Mouse (Mus musculus) lung, embryonic 15.5 days (tissue): ENCODE measurements around the gene Maff. TPM values are rescaled to one million over a fixed set of nuclear protein-coding genes. Genes with fewer than 3 reads are reported as not detected.

Experiments used
- ATAC-seq: fragments of 200-750 bp; cut with Nextera tagmentation; 2 replicates; pipeline ENCODE4 v1.8.0; 2017; ENCODE audit warnings: moderate number of reproducible peaks, borderline replicate concordance; ENCODE audit not compliant: low FRiP score, low TSS enrichment; ENCODE audit errors: extremely low read depth
- H3K27ac ChIP-seq: fragments of 300-500 bp; sonication (generic); 2 replicates; pipeline ENCODE4 v1.5.1; 2015; ENCODE audit warnings: moderate library complexity, mild to moderate bottlenecking, inconsistent platforms
- H3K27me3 ChIP-seq: fragments of 300-500 bp; sonication (generic); 2 replicates; pipeline ENCODE4 v1.6.1; 2015; ENCODE audit warnings: inconsistent platforms
- H3K36me3 ChIP-seq: fragments of 300-500 bp; sonication (generic); 2 replicates; pipeline ENCODE4 v1.6.1; 2015; ENCODE audit warnings: inconsistent platforms
- H3K4me1 ChIP-seq: fragments of 300-500 bp; sonication (generic); 2 replicates; pipeline ENCODE4 v1.6.1; 2015; ENCODE audit warnings: inconsistent platforms
- H3K4me2 ChIP-seq: fragments of 300-500 bp; sonication (generic); 2 replicates; pipeline ENCODE4 v1.6.1; 2015; ENCODE audit warnings: inconsistent platforms, mild to moderate bottlenecking, moderate library complexity
- H3K4me3 ChIP-seq: fragments of 300-500 bp; sonication (generic); 2 replicates; pipeline ENCODE4 v1.5.1; 2015; ENCODE audit warnings: mild to moderate bottlenecking, inconsistent platforms
- H3K9ac ChIP-seq: fragments of 300-500 bp; sonication (generic); 2 replicates; pipeline ENCODE4 v1.6.1; 2015; ENCODE audit warnings: inconsistent platforms
- H3K9me3 ChIP-seq: fragments of 300-500 bp; sonication (generic); 2 replicates; pipeline ENCODE4 v1.6.1; 2016; ENCODE audit warnings: inconsistent platforms
- WGBS: fragments of 180-500 bp; shearing (Covaris S2); methylation state at CpG from one replicate; pipeline ENCODE4 v1.1.7; 2015; 5-methylcytosine and 5-hydroxymethylcytosine counted together
- polyA plus RNA-seq: library from polyadenylated mRNA; unstranded; fragments of >200 nt; fragmentation: Nextera tagmentation; extraction: Ambion mirVana; gene quantifications from 2 replicates; pipeline ENCODE4 v1.2.1, GENCODE M21; 2015

The Maff gene
- polyA plus RNA-seq, 1 experiment from 2014 or later: 4.8 TPM

- Histone ChIP-seq H3K9me3 (no peaks in the 10 kb centered on the region), H3K36me3 (no peaks in the 10 kb centered on the region), H3K4me1 (peaks cover 18% of the 10 kb centered on the region), H3K27ac (no peak overlapping the region), H3K4me3 (no peak overlapping the region), H3K27me3 (no peaks in the 10 kb centered on the region), H3K9ac (no peak overlapping the region), H3K4me2 (no peak overlapping the region)
- no peak for ATAC-seq
- 26% methylated on average over 4 of the region's 4 CpGs for WGBS
These were observed 13.0 kb upstream of the Maff start for GRCm38 (mm10) chr15:79333409-79333808.

GRCm38 (mm10) chr15:79335061-79335655 is 11.3 kb upstream of the Maff start:
- no peak for ATAC-seq
- Histone ChIP-seq H3K27me3 (no peaks in the 10 kb centered on the region), H3K36me3 (no peaks in the 10 kb centered on the region), H3K4me2 (no peak overlapping the region), H3K9ac (no peak overlapping the region), H3K4me3 (no peak overlapping the region), H3K27ac (no peak overlapping the region), H3K4me1 (peaks cover 15% of the 10 kb centered on the region), H3K9me3 (no peaks in the 10 kb centered on the region)
- whole genome bisulfite sequencing: 53% methylated on average over 7 of the region's 7 CpGs

GRCm38 (mm10) chr15:79338978-79339377 is 7.4 kb upstream of the Maff start:
- Histone ChIP-seq H3K27me3 (no peaks in the 10 kb centered on the region), H3K4me3 (no peak overlapping the region), H3K4me2 (no peak overlapping the region), H3K4me1 (0 out of 2 replicates have a peak, but pooled peaks cover 5% of the 10 kb centered on the region), H3K9me3 (no peaks in the 10 kb centered on the region), H3K36me3 (no peaks in the 10 kb centered on the region), H3K27ac (no peak overlapping the region), H3K9ac (no peak overlapping the region)
- ATAC-seq: no peak
- 70% methylated on average over 5 of the region's 5 CpGs for WGBS

- Histone ChIP-seq H3K9ac (no peak overlapping the region), H3K27ac (no peak overlapping the region), H3K27me3 (no peaks in the 10 kb centered on the region), H3K4me3 (no peak overlapping the region), H3K36me3 (no peaks in the 10 kb centered on the region), H3K4me2 (no peak overlapping the region), H3K4me1 (peaks cover 4% of the 10 kb centered on the region), H3K9me3 (no peaks in the 10 kb centered on the region)
- no peak for ATAC-seq
- 64% methylated on average over 6 of the region's 6 CpGs for WGBS
These were observed 3.6 kb upstream of the Maff start for GRCm38 (mm10) chr15:79342641-79343337.

- H3K27ac ChIP-seq: no peak overlapping the region
- ATAC-seq: no peak
These were observed 1.8 kb upstream of the Maff start for GRCm38 (mm10) chr15:79344627-79345026.

GRCm38 (mm10) chr15:79347165-79347844 is 884 bp downstream of the Maff start:
- H3K9ac ChIP-seq: peak overlapping the region; percentile 69
- no peaks in the 10 kb centered on the region for H3K36me3 ChIP-seq
- H3K4me2 ChIP-seq: peak overlapping the region; percentile 84
- no peaks in the 10 kb centered on the region for H3K9me3 ChIP-seq
- peak overlapping the region; percentile 76 for H3K4me3 ChIP-seq
- no peaks in the 10 kb centered on the region for H3K27me3 ChIP-seq
- H3K4me1 ChIP-seq: peaks cover 41% of the 10 kb centered on the region
- peak; percentile 83 for ATAC-seq
- WGBS: under 1% methylated on average over 60 of the region's 61 CpGs
- peak overlapping the region; percentile 98 for H3K27ac ChIP-seq

More at GRCm38 (mm10) chr15:79344627-79345026, 1.8 kb upstream of the Maff start:
- no peaks in the 10 kb centered on the region for H3K36me3 ChIP-seq
- no peaks in the 10 kb centered on the region for H3K27me3 ChIP-seq
- H3K4me1 ChIP-seq: peaks cover 19% of the 10 kb centered on the region
- no peak overlapping the region for H3K9ac ChIP-seq
- no peak overlapping the region for H3K4me2 ChIP-seq
- H3K4me3 ChIP-seq: no peak overlapping the region
- no peaks in the 10 kb centered on the region for H3K9me3 ChIP-seq
- WGBS: 65% methylated on average over 4 of the region's 4 CpGs

GRCm38 (mm10) chr15:79347845-79348506 is 1.6 kb downstream of the Maff start:
- no peaks in the 10 kb centered on the region for H3K9me3 ChIP-seq
- peaks cover 47% of the 10 kb centered on the region for H3K4me1 ChIP-seq
- H3K4me3 ChIP-seq: peak overlapping the region; percentile 76
- H3K27ac ChIP-seq: peak overlapping the region; percentile 98
- H3K36me3 ChIP-seq: no peaks in the 10 kb centered on the region
- under 1% methylated on average over 35 of the region's 46 CpGs for WGBS
- no peaks in the 10 kb centered on the region for H3K27me3 ChIP-seq
- peak overlapping the region; percentile 69 for H3K9ac ChIP-seq
- H3K4me2 ChIP-seq: peak overlapping the region; percentile 84
- ATAC-seq: peak; percentile 83

- Histone ChIP-seq H3K27me3 (no peaks in the 10 kb centered on the region), H3K36me3 (no peaks in the 10 kb centered on the region), H3K9ac (peak overlapping the region; percentile 69), H3K4me2 (peak overlapping the region; percentile 84), H3K27ac (peak overlapping the region; percentile 98), H3K4me3 (peak overlapping the region; percentile 76), H3K9me3 (no peaks in the 10 kb centered on the region), H3K4me1 (peaks cover 48% of the 10 kb centered on the region)
- no peak for ATAC-seq
- 51% methylated on average over 8 of the region's 8 CpGs for WGBS
These were observed 2.2 kb downstream of the Maff start for GRCm38 (mm10) chr15:79348651-79349050.

GRCm38 (mm10) chr15:79350866-79351265 is 4.4 kb downstream of the Maff start:
- H3K27me3 ChIP-seq: no peaks in the 10 kb centered on the region
- peaks cover 48% of the 10 kb centered on the region for H3K4me1 ChIP-seq
- H3K27ac ChIP-seq: peak overlapping the region; percentile 88
- H3K4me3 ChIP-seq: no peak overlapping the region
- no peak for ATAC-seq
- peak overlapping the region; percentile 43 for H3K4me2 ChIP-seq
- WGBS: 91% methylated on average over 4 of the region's 4 CpGs
- H3K9me3 ChIP-seq: no peaks in the 10 kb centered on the region
- no peak overlapping the region for H3K9ac ChIP-seq
- H3K36me3 ChIP-seq: no peaks in the 10 kb centered on the region

GRCm38 (mm10) chr15:79351331-79351767 is 4.9 kb downstream of the Maff start:
- Histone ChIP-seq H3K27me3 (no peaks in the 10 kb centered on the region), H3K9ac (peak overlapping the region; percentile 19), H3K36me3 (no peaks in the 10 kb centered on the region), H3K9me3 (no peaks in the 10 kb centered on the region), H3K4me3 (peak overlapping the region; percentile 14), H3K27ac (peak overlapping the region; percentile 88), H3K4me1 (peaks cover 51% of the 10 kb centered on the region), H3K4me2 (peak overlapping the region; percentile 43)
- WGBS: 10% methylated on average over 15 of the region's 15 CpGs
- peak; percentile 16; the same call in 1 of the 2 replicates for ATAC-seq

- 79% methylated on average over 6 of the region's 6 CpGs for WGBS
- H3K4me2 ChIP-seq: no peak overlapping the region
- no peak for ATAC-seq
- H3K4me1 ChIP-seq: peaks cover 58% of the 10 kb centered on the region
- H3K9me3 ChIP-seq: no peaks in the 10 kb centered on the region
- H3K36me3 ChIP-seq: no peaks in the 10 kb centered on the region
- H3K27ac ChIP-seq: no peak overlapping the region
- no peak overlapping the region for H3K4me3 ChIP-seq
- H3K27me3 ChIP-seq: no peaks in the 10 kb centered on the region
- no peak overlapping the region for H3K9ac ChIP-seq
These were observed 6.1 kb downstream of the Maff start for GRCm38 (mm10) chr15:79352479-79352878.
